Mouse (Mus musculus): Measurements from ENCODE around the gene Cfap74.

DNA sequence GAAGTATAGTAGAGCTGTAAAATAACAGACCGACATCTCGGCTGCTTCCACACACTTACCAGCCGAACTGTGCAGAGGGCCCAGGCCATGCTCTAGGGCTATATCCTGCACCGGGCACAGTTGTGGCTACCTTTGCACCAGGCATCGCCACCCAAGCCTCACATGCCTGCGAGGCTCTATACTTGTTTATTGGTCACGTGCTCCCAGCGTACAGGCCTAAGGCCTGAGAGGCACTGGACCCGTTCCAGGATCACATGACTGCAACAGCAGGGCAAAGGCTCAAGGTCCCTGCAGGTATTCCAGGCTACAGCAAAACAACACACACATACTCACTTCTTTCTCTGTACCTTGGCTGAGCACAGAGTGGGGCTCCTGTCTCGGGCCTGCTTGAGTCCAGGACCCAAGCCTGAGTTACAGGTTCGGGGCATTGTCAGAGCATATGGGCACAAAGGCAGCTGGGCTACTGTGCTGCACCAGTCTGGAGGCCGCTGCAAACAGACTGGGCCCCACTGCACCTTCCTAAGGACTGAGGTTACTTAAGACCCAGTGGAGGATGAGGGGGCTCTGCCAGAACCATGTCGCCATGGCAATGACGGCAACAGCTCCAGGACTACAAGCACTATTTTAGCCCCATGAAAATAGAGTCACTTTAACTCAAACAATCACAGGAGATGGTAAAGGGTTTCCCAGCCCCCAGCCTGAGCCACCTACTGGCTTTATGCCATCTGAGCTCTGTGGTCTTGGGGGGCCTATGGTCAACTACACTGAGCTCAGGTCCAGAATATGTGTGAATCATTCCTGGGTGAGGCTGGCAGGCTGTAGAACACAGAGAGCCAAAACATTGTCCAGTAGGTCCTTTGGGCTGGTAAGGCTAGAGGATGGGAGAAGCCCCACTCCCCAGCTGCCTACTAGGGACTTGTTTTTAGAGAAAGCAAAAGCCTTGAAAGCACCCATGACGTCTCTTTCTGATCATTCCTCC lies 38.0 kb upstream of the Cfap74 start:
- TF ChIP-seq CTCF (IDR thresholded peaks at IDR 0.05; ENCODE audit: low read depth) (no peak), EP300 (IDR thresholded peaks at IDR 0.05; ENCODE audit: low read depth) (no peak)

Data from heart, postnatal 0 days (tissue).